Mouse (Mus musculus) midbrain, postnatal 0 days (tissue): ENCODE data around the gene Lect2. TPM values are rescaled to one million over a fixed set of nuclear protein-coding genes. Genes with fewer than 3 reads are reported as not detected.

Experiments
- ATAC-seq: fragments of 200-750 bp; cut with Nextera tagmentation; 2 replicates; pipeline ENCODE4 v1.8.0; 2017; ENCODE audit warnings: moderate number of reproducible peaks, mild to moderate bottlenecking, moderate TSS enrichment, moderate library complexity; ENCODE audit not compliant: low FRiP score
- DNase-seq: peaks from one replicate; pipeline ENCODE4 v3.0.0-alpha.2; 2015; ENCODE audit warnings: low spot score
- H3K27ac ChIP-seq: fragments of 300-500 bp; sonication (generic); 2 replicates; pipeline ENCODE4 v1.5.1; 2014; ENCODE audit warnings: low read depth, mild to moderate bottlenecking, low read length, mixed read lengths
- H3K27me3 ChIP-seq: fragments of 300-500 bp; sonication (generic); 2 replicates; pipeline ENCODE4 v1.6.1; 2014; ENCODE audit warnings: low read length, control low read depth, mixed read lengths; ENCODE audit not compliant: insufficient read depth
- H3K36me3 ChIP-seq: fragments of 300-500 bp; sonication (generic); 2 replicates; pipeline ENCODE4 v1.6.1; 2014; ENCODE audit warnings: low read length, control low read depth, mixed read lengths; ENCODE audit not compliant: insufficient read depth
- H3K4me1 ChIP-seq: fragments of 300-500 bp; sonication (generic); 2 replicates; pipeline ENCODE4 v1.6.1; 2014; ENCODE audit warnings: mild to moderate bottlenecking, control low read depth, antibody characterized with exemption, low read length, mixed read lengths; ENCODE audit not compliant: insufficient read depth
- H3K4me2 ChIP-seq: fragments of 300-500 bp; sonication (generic); 2 replicates; pipeline ENCODE4 v1.6.1; 2014; ENCODE audit warnings: low read depth, mild to moderate bottlenecking, low read length, mixed read lengths; ENCODE audit not compliant: poor library complexity, severe bottlenecking
- H3K4me3 ChIP-seq: fragments of 300-500 bp; sonication (generic); 2 replicates; pipeline ENCODE4 v1.5.1; 2014; ENCODE audit warnings: low read depth, mild to moderate bottlenecking, low read length, moderate library complexity
- H3K9ac ChIP-seq: fragments of 300-500 bp; sonication (generic); replicated peaks from 2 replicates; pipeline ENCODE4 v1.6.1; 2014; ENCODE audit warnings: mild to moderate bottlenecking, low read length, moderate library complexity, mixed read lengths; ENCODE audit not compliant: poor library complexity, severe bottlenecking
- H3K9me3 ChIP-seq: fragments of 300-500 bp; sonication (generic); 2 replicates; pipeline ENCODE4 v1.6.1; 2016; ENCODE audit warnings: low read length, control low read depth
- CTCF ChIP-seq: IDR thresholded peaks from 2 replicates; pipeline ENCODE4 v1.5.1; 2016; ENCODE audit warnings: antibody characterized with exemption, mild to moderate bottlenecking
- WGBS: fragments of 180-500 bp; shearing (Covaris S2); extraction: QIAGEN DNeasy Blood & Tissue Kit; methylation state at CpG from one replicate; pipeline ENCODE4 v1.1.7; 2014; 5-methylcytosine and 5-hydroxymethylcytosine counted together
- polyA plus RNA-seq: library from polyadenylated mRNA; unstranded; fragments of >200 nt; fragmentation: Nextera tagmentation; extraction: Ambion mirVana; gene quantifications from 2 replicates; pipeline ENCODE4 v1.2.1, GENCODE M21; 2015
- total RNA-seq: library from RNA; depleted of rRNA; stranded (reverse); fragments of >200 nt; gene quantifications from 2 replicates; pipeline ENCODE4 v1.2.3, GENCODE M21; 2014; rRNA removed

The Lect2 gene
- not detected in 2 replicates for total RNA-seq
- polyA plus RNA-seq = not detected in 2 replicates

- TF ChIP-seq CTCF = no peak
- H3K36me3 ChIP-seq = no peaks in the 10 kb centered on the region
- no peak within 1 kb of the TSS for H3K27ac ChIP-seq
- no peaks in the 10 kb centered on the region for H3K9me3 ChIP-seq
- H3K27me3 ChIP-seq = no peaks in the 10 kb centered on the region
- H3K9ac ChIP-seq = no peak within 1 kb of the TSS
- no peak for DNase-seq
- no peak within 1 kb of the TSS for H3K4me2 ChIP-seq
- H3K4me3 ChIP-seq = no peak within 1 kb of the TSS
- 59% methylated on average over 9 of the region's 9 CpGs for WGBS
- no peaks in the 10 kb centered on the region for H3K4me1 ChIP-seq
- no peak for ATAC-seq
Observed at GRCm38 (mm10) chr13:56548401-56548800, at the start of gene Lect2. Gene Lect2, minus strand, starts transcription at chr13:56548502.

- H3K9me3 ChIP-seq = no peaks in the 10 kb centered on the region
- WGBS = 36% methylated on average over 4 of the region's 4 CpGs
- no peak for DNase-seq
- H3K36me3 ChIP-seq = no peaks in the 10 kb centered on the region
- no peak overlapping the region for H3K27ac ChIP-seq
- H3K4me3 ChIP-seq = no peak overlapping the region
- no peaks in the 10 kb centered on the region for H3K27me3 ChIP-seq
- no peak overlapping the region for H3K4me2 ChIP-seq
- ATAC-seq = peak; percentile 56; the same call in 1 of the 2 replicates
- TF ChIP-seq CTCF = no peak
- H3K9ac ChIP-seq = no peak overlapping the region
- no peaks in the 10 kb centered on the region for H3K4me1 ChIP-seq
Observed at GRCm38 (mm10) chr13:56597296-56597695, 49.0 kb upstream of the Lect2 start.

- no peak for TF ChIP-seq CTCF
- no peak for ATAC-seq
- WGBS = 76% methylated on average over 8 of the region's 8 CpGs
Observed at GRCm38 (mm10) chr13:56595246-56595645, 46.9 kb upstream of the Lect2 start.

GRCm38 (mm10) chr13:56593961-56594391 lies 45.7 kb upstream of the Lect2 start:
- H3K36me3 ChIP-seq = no peaks in the 10 kb centered on the region
- ATAC-seq = no peak
- H3K9me3 ChIP-seq = no peaks in the 10 kb centered on the region
- no peaks in the 10 kb centered on the region for H3K4me1 ChIP-seq
- H3K4me3 ChIP-seq = no peak overlapping the region
- H3K9ac ChIP-seq = no peak overlapping the region
- TF ChIP-seq CTCF = no peak
- DNase-seq = peak; percentile 43
- H3K27ac ChIP-seq = no peak overlapping the region
- H3K4me2 ChIP-seq = no peak overlapping the region
- 77% methylated on average over 7 of the region's 7 CpGs for WGBS
- no peaks in the 10 kb centered on the region for H3K27me3 ChIP-seq

More at GRCm38 (mm10) chr13:56595246-56595645, 46.9 kb upstream of the Lect2 start:
- no peaks in the 10 kb centered on the region for H3K36me3 ChIP-seq
- no peaks in the 10 kb centered on the region for H3K4me1 ChIP-seq
- no peaks in the 10 kb centered on the region for H3K9me3 ChIP-seq
- H3K27me3 ChIP-seq = no peaks in the 10 kb centered on the region
- H3K4me2 ChIP-seq = no peak overlapping the region
- H3K4me3 ChIP-seq = no peak overlapping the region
- DNase-seq = no peak
- H3K9ac ChIP-seq = no peak overlapping the region
- no peak overlapping the region for H3K27ac ChIP-seq

GRCm38 (mm10) chr13:56593196-56593595 lies 44.9 kb upstream of the Lect2 start:
- no peak overlapping the region for H3K4me3 ChIP-seq
- H3K9ac ChIP-seq = no peak overlapping the region
- no peak overlapping the region for H3K27ac ChIP-seq
- no peaks in the 10 kb centered on the region for H3K36me3 ChIP-seq
- no peak for TF ChIP-seq CTCF
- WGBS = 85% methylated on average over 5 of the region's 5 CpGs
- H3K4me2 ChIP-seq = no peak overlapping the region
- no peak for DNase-seq
- H3K27me3 ChIP-seq = no peaks in the 10 kb centered on the region
- no peaks in the 10 kb centered on the region for H3K4me1 ChIP-seq
- no peaks in the 10 kb centered on the region for H3K9me3 ChIP-seq
- ATAC-seq = no peak

- DNase-seq (no peak), ATAC-seq (no peak)
- TF ChIP-seq CTCF = no peak
- H3K27ac ChIP-seq = no peak overlapping the region
- H3K27me3 ChIP-seq = no peaks in the 10 kb centered on the region
- no peaks in the 10 kb centered on the region for H3K9me3 ChIP-seq
- H3K36me3 ChIP-seq = no peaks in the 10 kb centered on the region
- H3K4me2 ChIP-seq = no peak overlapping the region
- H3K9ac ChIP-seq = no peak overlapping the region
- no peaks in the 10 kb centered on the region for H3K4me1 ChIP-seq
- 75% methylated on average over 2 of the region's 2 CpGs for WGBS
- no peak overlapping the region for H3K4me3 ChIP-seq
Observed at GRCm38 (mm10) chr13:56591939-56592338, 43.6 kb upstream of the Lect2 start.
